Mouse (Mus musculus) embryonic fibroblast, embryonic 13.5 days (primary cell): ENCODE data around the gene Spaca6.

ENCODE experiments used
- CTCF ChIP-seq: IDR thresholded peaks from 2 replicates; pipeline ENCODE4 v1.5.1; 2011; ENCODE audit warnings: mild to moderate bottlenecking, control low read depth, low read length, moderate library complexity, borderline replicate concordance; ENCODE audit not compliant: insufficient read depth
- POLR2A ChIP-seq: IDR thresholded peaks from 2 replicates; pipeline ENCODE4 v1.6.1; 2011; ENCODE audit warnings: low read depth, mild to moderate bottlenecking, control low read depth, low read length, moderate library complexity

- TF ChIP-seq CTCF = peak; percentile 59; the same call in 1 of the 2 replicates
- TF ChIP-seq POLR2A = peak; percentile 63
Measured at GRCm38 (mm10) chr17:17837919-17838701, 11.2 kb downstream of the Spaca6 start.
